Mouse (Mus musculus) erythroid progenitor cell, adult 5-6 weeks (primary cell): ENCODE results near the gene Ccr9. TPM values are rescaled to one million over a fixed set of nuclear protein-coding genes. Genes with fewer than 3 reads are reported as not detected.
A peak's percentile ranks its signal among the peaks of the same experiment; 100 is the strongest.
"Not testable (repeated sequence)": the region's sequence is repeated elsewhere in the genome, so short reads cannot be mapped to it uniquely, and the experiment has no call there.

Experiments
- ATAC-seq: replicated peaks from 2 replicates; pipeline ENCODE4 v1.8.0; 2016; ENCODE audit warnings: moderate number of reproducible peaks, mild to moderate bottlenecking, moderate TSS enrichment, inconsistent platforms; ENCODE audit not compliant: poor library complexity, low FRiP score, severe bottlenecking
- total RNA-seq, 2 experiments: library from RNA; stranded (forward) in 1 of 2; stranded (reverse) in 1 of 2; fragments of 150-400 nt in 1 of 2; fragments of 186-747, 209-891 nt in 1 of 2; gene quantifications; 2 replicates each; pipeline versions ENCODE4 v1.2.3 to v1.2.4; 2015 to 2017; ENCODE audit warnings: low replicate concordance in 2 of 2

The Ccr9 gene
- total RNA-seq, 2 experiments from 2014 or later = 1.4 to 5.0 TPM

DNA sequence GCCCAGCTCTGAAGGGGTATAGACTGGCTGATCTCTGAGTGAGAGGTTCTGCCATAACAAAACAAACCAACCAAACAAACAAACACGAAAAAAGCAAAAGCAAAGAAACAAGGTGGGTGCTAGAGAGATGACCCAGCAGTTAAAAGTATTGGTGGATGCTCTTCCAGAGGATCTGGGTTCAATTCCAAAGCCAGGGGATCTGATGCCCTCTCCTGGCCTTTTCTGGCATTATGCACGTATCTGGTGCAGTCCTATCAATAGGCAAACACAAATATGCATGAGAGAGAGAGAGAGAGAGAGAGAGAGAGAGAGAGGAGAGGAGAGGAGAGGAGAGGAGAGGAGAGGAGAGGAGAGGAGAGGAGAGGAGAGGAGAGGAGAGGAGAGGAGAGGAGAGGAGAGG lies 95.1 kb downstream of the Ccr9 start:
- not testable (repeated sequence) for ATAC-seq

- ATAC-seq = no peak
Observed at GRCm38 (mm10) chr9:123788855-123789529, 110.8 kb downstream of the Ccr9 start.

DNA sequence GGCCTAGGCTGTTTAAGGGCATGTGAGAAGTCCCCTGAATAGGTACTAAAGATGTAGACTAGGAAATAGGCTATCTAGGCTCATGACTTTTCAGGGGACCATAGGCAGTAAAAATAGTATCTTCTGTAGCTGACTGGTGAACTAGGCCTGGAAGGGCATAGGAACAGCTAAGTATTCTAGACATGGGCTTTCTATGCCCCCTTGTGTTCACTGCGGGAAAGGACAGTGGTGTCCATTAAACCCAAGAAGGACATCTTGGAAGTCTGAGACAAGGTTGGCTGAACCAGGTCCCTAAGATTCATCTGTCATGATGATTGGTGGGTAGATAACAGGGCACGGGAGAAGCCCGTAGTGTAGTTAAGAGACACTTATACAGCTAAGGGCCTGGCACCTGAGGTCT lies 117.9 kb downstream of the Ccr9 start:
- ATAC-seq = peak; percentile 56; the same call in 1 of the 2 replicates

GRCm38 (mm10) chr9:123801527-123801926 lies 123.3 kb downstream of the Ccr9 start:
- no peak for ATAC-seq

- no peak for ATAC-seq
Observed at GRCm38 (mm10) chr9:123802421-123802820, 124.2 kb downstream of the Ccr9 start.

DNA sequence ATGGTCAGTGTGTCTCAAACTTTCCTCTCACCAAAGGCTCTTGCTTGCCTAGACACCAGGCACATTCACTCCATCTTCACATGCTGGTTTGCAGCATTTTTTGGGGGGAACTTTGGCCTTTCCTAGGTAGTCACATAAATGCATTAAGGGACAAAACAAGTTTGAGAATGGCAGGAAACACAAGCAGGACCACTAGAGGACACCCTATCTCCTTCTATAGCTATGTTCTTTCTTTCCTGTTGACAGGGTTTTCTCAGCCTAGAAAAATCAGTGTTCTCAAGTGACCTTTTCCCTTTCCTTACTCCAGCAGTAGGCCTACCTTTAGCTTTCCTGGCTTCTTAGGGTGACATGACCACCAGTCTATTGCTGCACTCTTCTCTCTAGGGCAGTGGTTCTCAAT lies 124.7 kb downstream of the Ccr9 start:
- ATAC-seq = no peak

- ATAC-seq = no peak
Observed at GRCm38 (mm10) chr9:123805241-123805640, 127.0 kb downstream of the Ccr9 start.

- no peak for ATAC-seq
Observed at GRCm38 (mm10) chr9:123806267-123806666, 128.0 kb downstream of the Ccr9 start, which contains the start of gene Cxcr6. TSS of gene Cxcr6 (plus strand) at chr9:123806475.

GRCm38 (mm10) chr9:123808583-123808982 lies 130.3 kb downstream of the Ccr9 start:
- ATAC-seq = no peak

- ATAC-seq = no peak
Observed at GRCm38 (mm10) chr9:123811831-123812230, 133.6 kb downstream of the Ccr9 start.

DNA sequence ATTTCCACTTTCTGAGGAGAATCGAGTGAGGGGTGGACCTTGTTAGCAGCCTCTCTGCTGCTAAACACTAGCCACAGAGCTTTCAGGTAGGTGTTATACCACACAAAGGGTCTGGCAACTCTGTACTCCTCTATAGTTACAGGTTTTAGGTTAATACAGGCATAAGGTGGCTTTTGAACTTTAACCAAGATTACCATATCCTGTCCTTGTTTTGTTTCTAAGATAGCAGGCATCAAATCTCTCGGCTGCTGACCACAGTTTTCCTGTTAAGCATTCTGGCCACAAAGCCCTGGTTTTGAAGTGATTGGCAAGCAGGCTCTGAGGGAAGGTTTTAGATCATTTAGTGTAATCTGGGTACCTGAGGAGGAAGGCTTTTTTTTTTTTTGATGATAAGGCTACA lies 136.1 kb downstream of the Ccr9 start:
- ATAC-seq = no peak

GRCm38 (mm10) chr9:123814821-123815220 lies 136.6 kb downstream of the Ccr9 start:
- ATAC-seq = no peak

GRCm38 (mm10) chr9:123815444-123815843 lies 137.2 kb downstream of the Ccr9 start:
- no peak for ATAC-seq

DNA sequence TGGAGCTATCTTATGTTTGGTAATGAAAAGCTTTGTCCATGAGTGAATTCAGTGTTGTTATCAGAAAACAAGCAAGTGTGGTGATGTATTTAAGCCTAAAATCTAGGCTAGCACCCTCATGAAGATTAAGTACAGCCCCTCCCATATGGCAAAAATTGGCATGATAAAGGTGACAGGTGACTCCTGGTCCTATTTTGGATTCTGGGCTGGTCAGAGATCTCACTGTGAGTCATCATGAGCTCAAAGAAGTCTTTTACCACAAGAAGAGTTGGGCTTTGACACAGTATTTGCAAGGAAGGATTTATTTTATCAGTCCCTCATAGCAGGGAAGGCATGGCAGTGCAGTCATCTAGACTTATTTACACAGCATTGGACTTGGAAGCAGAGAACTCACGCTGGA lies 137.8 kb downstream of the Ccr9 start:
- no peak for ATAC-seq

DNA sequence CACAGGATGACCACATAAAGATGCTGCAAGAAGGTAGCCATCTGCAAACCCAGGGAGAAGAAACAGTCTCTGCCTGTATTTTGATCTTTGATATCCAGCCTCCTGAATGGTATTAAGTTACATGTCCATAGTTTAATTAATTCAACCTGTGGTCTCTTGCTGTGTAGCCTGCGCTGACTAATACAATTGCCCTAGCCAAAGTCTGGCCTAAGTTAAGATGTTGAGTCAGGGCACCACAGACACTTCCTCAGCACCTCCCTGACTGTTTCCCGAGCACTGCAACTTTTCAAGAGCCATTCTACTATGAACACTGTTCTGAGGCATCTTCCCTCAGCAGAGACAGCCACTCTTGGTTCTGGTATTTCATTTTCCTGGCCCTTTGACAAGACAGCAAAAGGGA lies 140.4 kb downstream of the Ccr9 start:
- ATAC-seq = no peak

- no peak for ATAC-seq
Observed at GRCm38 (mm10) chr9:123826631-123827030, 148.4 kb downstream of the Ccr9 start.

DNA sequence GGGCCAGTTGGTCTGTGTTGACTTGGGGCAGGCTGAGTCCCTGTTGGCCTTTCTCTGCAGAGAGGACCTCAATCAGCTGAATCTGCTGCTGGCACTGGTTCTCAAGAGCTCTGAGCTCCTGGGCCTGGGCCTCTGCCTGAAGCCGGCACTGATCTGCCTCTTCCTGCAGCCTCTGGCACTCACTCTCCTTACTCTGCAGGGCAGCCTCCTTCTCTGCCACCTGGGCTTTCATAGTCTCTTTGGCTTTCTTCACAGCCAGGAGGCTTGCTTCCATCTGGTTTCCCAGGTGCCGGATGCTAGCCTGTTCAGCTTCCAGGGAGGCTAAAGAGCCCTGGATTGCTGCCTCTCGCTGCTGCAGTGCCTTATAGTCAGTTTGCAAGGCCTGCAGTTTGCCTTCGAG lies 150.7 kb downstream of the Ccr9 start:
- no peak for ATAC-seq

Other genes with a start within 250 kb of the Ccr9 start
- gene Limd1, start 199.7 kb upstream of the Ccr9 start, total RNA-seq (2015; ENCODE audit: low replicate concordance) = 59.1 and 60.2 TPM in 2 replicates
- gene Limd1, start 199.7 kb upstream of the Ccr9 start, total RNA-seq (2017; ENCODE audit: low replicate concordance) = 46.1 and 70.6 TPM in 2 replicates
- gene Sacm1l, start 148.7 kb upstream of the Ccr9 start, total RNA-seq (2015; ENCODE audit: low replicate concordance) = 23.1 and 25.2 TPM in 2 replicates
- 23.8 and 32.0 TPM in 2 replicates for gene Sacm1l, start 148.7 kb upstream of the Ccr9 start, total RNA-seq (2017; ENCODE audit: low replicate concordance)
- 2.5 and 7.1 TPM in 2 replicates for gene Slc6a20b, start 45.9 kb upstream of the Ccr9 start, total RNA-seq (2015; ENCODE audit: low replicate concordance)
- 3.4 and 5.1 TPM in 2 replicates for gene Slc6a20b, start 45.9 kb upstream of the Ccr9 start, total RNA-seq (2017; ENCODE audit: low replicate concordance)
- gene Slc6a20a, start 446 bp downstream of the Ccr9 start, total RNA-seq (2015; ENCODE audit: low replicate concordance) = 133 and 154 TPM in 2 replicates
- gene Slc6a20a, start 446 bp downstream of the Ccr9 start, total RNA-seq (2017; ENCODE audit: low replicate concordance) = 73.2 and 116 TPM in 2 replicates
- 18.0 and 35.3 TPM in 2 replicates for gene Lztfl1, start 39.3 kb downstream of the Ccr9 start, total RNA-seq (2015; ENCODE audit: low replicate concordance)
- gene Lztfl1, start 39.3 kb downstream of the Ccr9 start, total RNA-seq (2017; ENCODE audit: low replicate concordance) = 15.4 and 21.2 TPM in 2 replicates
- gene Cxcr6, start 128.0 kb downstream of the Ccr9 start, total RNA-seq (2015; ENCODE audit: low replicate concordance) = 3.6 and 5.9 TPM in 2 replicates
- 0.64 TPM in 1 of 2 replicates, not detected in the other for gene Cxcr6, start 128.0 kb downstream of the Ccr9 start, total RNA-seq (2017; ENCODE audit: low replicate concordance)
- 21.3 and 21.4 TPM in 2 replicates for gene Fyco1, start 173.5 kb downstream of the Ccr9 start, total RNA-seq (2015; ENCODE audit: low replicate concordance)
- 12.6 and 16.3 TPM in 2 replicates for gene Fyco1, start 173.5 kb downstream of the Ccr9 start, total RNA-seq (2017; ENCODE audit: low replicate concordance)
- 0.84 TPM in 1 of 2 replicates, not detected in the other for gene Xcr1, start 183.6 kb downstream of the Ccr9 start, total RNA-seq (2015; ENCODE audit: low replicate concordance)
- not detected in 2 replicates for gene Xcr1, start 183.6 kb downstream of the Ccr9 start, total RNA-seq (2017; ENCODE audit: low replicate concordance)